Mouse (Mus musculus): ENCODE data around the gene Cd300lg. TPM values are rescaled to one million over a fixed set of nuclear protein-coding genes. Genes with fewer than 3 reads are reported as not detected.
A peak's percentile ranks its signal among the peaks of the same experiment; 100 is the strongest.

Gene Cd300lg
- polyA plus RNA-seq, 1 experiment from 2014 or later, result 0.64 TPM

DNA sequence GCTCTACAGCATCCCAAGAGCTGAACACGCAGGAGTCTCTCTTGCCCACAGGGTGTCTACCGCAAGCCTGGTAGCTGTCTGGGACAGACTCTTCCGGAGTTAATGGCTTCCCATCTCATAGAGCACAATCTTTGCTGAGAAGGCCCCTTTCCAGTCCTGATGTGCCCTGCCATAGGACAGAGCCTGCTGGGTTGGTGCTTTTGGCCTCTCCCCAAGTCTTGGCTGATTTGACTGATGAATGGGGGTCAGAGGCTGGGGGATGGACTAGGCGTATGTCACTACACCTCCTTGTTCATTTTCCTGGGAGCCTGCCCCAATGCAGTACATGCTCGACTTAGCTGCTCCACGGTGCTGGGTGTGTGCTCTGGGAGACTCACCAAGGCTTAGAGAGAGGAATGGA is 3.5 kb upstream of the Cd300lg start:
- Histone ChIP-seq H3K9me3 (replicated peaks) (no peaks in the 10 kb centered on the region), H3K4me3 (replicated peaks) (no peak overlapping the region), H3K36me3 (no peaks in the 10 kb centered on the region), H3K9ac (replicated peaks) (no peak overlapping the region), H3K4me2 (no peak overlapping the region), H3K27me3 (replicated peaks) (no peaks in the 10 kb centered on the region; the same call in 1 of the 2 replicates), H3K27ac (replicated peaks) (no peak overlapping the region), H3K4me1 (peaks cover 3% of the 10 kb centered on the region; the same call in 1 of the 2 replicates)
- no peak for ATAC-seq (ENCODE audit: low FRiP score)
- WGBS, result 66% methylated on average over 6 of the region's 6 CpGs

DNA sequence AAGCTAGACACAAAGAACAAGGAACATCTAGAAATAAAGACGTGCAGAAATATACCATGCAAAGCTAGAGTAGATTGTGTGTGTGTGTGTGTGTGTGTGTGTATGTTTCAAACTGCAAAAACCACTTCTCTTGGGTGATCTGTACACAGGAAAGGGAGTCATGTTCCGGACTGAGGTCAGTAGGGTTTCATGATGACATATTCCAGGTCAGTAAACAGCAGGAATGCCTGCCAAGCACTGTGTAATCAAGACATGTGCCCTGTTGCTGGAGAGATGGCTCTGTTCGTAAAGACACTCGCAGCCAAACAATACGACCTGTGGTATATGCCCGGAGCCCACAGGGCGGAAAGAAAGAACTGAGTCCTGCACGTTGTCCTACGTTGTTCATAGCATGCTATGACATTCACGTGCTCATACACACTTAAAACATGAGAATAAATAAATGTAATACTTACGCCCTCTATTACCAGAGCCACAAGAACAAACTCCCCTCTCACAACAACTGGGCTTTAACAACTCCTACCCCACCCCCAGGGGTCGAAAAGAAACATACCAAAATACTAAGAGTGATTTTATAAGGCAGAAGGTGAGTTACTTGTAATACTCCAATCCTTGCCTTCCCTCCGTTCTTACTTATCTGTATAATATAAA is 1.7 kb upstream of the Cd300lg start:
- no peak for ATAC-seq (ENCODE audit: low FRiP score)
- 48% methylated on average over 13 of the region's 13 CpGs for WGBS
- H3K4me2 ChIP-seq, result peak overlapping the region; percentile 22; the same call in 1 of the 2 replicates

DNA sequence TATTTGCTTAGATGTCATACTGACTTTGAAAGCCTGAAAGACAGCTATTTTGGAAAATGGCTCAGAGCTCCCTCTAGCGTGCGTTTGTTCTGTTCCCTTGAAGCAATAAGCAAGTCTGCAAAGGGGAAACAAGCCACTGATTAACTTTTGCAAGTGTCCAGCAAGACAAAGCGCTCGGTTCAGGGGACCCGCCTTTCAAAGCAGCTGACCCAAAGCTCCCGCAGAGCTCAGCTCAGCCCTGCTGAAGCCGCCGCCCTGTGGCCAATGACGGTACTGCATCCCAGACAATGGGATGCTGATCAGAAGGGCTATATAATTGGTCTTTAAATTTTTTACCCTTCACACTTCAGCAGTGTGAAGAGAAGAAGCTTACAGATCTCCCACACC is 1.2 kb upstream of the Cd300lg start:
- peaks cover under 1% of the 10 kb centered on the region; the same call in 1 of the 2 replicates for H3K4me1 ChIP-seq
- ATAC-seq (ENCODE audit: low FRiP score), result peak; percentile 63; the same call in 1 of the 2 replicates
- peak overlapping the region; percentile 22; the same call in 1 of the 2 replicates for H3K4me2 ChIP-seq
- no peaks in the 10 kb centered on the region; the same call in 1 of the 2 replicates for H3K27me3 ChIP-seq (replicated peaks)
- 0% methylated on average over 9 of the region's 9 CpGs for WGBS
- H3K4me3 ChIP-seq (replicated peaks), result no peak overlapping the region
- no peak overlapping the region for H3K9ac ChIP-seq (replicated peaks)
- no peaks in the 10 kb centered on the region for H3K36me3 ChIP-seq
- H3K27ac ChIP-seq (replicated peaks), result no peak overlapping the region
- H3K9me3 ChIP-seq (replicated peaks), result no peaks in the 10 kb centered on the region

More for the DNA sequence above, 1.7 kb upstream of the Cd300lg start:
- Histone ChIP-seq H3K4me3 (replicated peaks) (no peak overlapping the region), H3K27me3 (replicated peaks) (no peaks in the 10 kb centered on the region; the same call in 1 of the 2 replicates), H3K4me1 (peaks cover 3% of the 10 kb centered on the region; the same call in 1 of the 2 replicates), H3K27ac (replicated peaks) (no peak overlapping the region), H3K9me3 (replicated peaks) (no peaks in the 10 kb centered on the region), H3K36me3 (no peaks in the 10 kb centered on the region), H3K9ac (replicated peaks) (no peak overlapping the region)

DNA sequence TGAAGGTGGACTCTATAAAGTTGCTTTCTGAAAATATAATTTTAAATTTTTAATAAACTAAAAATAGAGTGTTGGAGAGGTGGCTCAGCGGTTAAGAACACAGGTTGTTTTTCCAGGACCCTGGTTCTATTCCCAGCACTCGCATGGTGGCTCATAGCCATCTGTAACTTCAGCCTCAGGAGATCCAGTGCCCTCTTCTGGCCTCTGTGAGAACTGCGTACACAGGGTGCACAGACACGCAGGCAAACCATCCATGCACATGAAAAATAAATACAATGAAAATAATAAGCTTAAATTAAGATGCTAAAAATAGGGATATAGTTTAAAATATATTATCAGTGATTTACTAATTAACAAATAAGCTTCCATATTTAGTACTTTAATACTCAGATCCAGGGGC is 663 bp upstream of the Cd300lg start:
- ATAC-seq (ENCODE audit: low FRiP score), result no peak
- no peak overlapping the region for H3K9ac ChIP-seq (replicated peaks)
- WGBS, result 73% methylated on average over 4 of the region's 4 CpGs

DNA sequence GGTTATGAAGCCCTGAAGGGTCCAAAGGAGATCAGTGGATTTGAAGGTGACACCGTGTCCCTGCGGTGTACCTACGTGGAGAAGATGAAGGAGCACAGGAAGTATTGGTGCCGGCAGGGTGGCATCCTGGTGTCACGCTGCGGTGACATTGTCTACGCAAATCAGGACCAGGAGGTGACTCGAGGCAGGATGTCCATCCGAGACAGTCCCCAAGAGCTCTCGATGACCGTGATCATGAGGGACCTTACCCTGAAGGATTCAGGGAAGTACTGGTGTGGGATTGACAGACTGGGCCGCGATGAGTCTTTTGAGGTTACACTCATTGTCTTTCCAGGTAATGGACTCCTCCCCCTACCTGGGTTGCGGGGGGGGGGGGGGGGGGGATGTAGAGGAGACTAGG is 1.7 kb downstream of the Cd300lg start:
- Histone ChIP-seq H3K9ac (replicated peaks) (no peak overlapping the region), H3K4me3 (replicated peaks) (no peak overlapping the region), H3K27ac (replicated peaks) (no peak overlapping the region), H3K9me3 (replicated peaks) (no peaks in the 10 kb centered on the region), H3K4me2 (no peak overlapping the region), H3K27me3 (replicated peaks) (no peaks in the 10 kb centered on the region; the same call in 1 of the 2 replicates), H3K4me1 (no peaks in the 10 kb centered on the region), H3K36me3 (no peaks in the 10 kb centered on the region)
- no peak for ATAC-seq (ENCODE audit: low FRiP score)
- WGBS, result 94% methylated on average over 13 of the region's 14 CpGs

More for the DNA sequence above, 663 bp upstream of the Cd300lg start:
- Histone ChIP-seq H3K4me1 (no peaks in the 10 kb centered on the region), H3K36me3 (no peaks in the 10 kb centered on the region), H3K9me3 (replicated peaks) (no peaks in the 10 kb centered on the region), H3K27ac (replicated peaks) (no peak overlapping the region), H3K4me3 (replicated peaks) (no peak overlapping the region), H3K4me2 (no peak overlapping the region), H3K27me3 (replicated peaks) (no peaks in the 10 kb centered on the region; the same call in 1 of the 2 replicates)

DNA sequence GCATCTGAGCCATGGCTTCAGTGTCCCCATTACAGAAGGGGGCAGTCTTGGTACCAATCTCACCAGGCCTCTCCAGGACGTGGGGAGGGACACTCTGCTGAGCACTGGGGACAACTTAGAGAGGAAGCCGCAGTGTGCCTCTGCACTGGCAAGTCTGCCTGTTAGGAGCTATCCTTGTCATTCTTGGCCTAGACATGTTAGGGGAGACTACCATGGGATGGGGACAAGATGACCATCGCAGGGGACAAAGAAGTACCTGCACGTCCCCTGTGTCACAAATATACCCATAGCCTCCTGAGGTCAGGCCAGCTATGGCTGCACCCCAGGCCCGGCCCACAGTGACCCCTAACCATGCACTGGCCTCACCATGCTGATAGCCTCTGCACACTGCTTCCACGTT is 2.1 kb downstream of the Cd300lg start:
- 82% methylated on average over 6 of the region's 6 CpGs for WGBS
- Histone ChIP-seq H3K9me3 (replicated peaks) (no peaks in the 10 kb centered on the region), H3K36me3 (no peaks in the 10 kb centered on the region), H3K27ac (replicated peaks) (no peak overlapping the region), H3K4me1 (no peaks in the 10 kb centered on the region), H3K4me2 (no peak overlapping the region), H3K4me3 (replicated peaks) (no peak overlapping the region), H3K9ac (replicated peaks) (no peak overlapping the region), H3K27me3 (replicated peaks) (no peaks in the 10 kb centered on the region; the same call in 1 of the 2 replicates)
- no peak for ATAC-seq (ENCODE audit: low FRiP score)

DNA sequence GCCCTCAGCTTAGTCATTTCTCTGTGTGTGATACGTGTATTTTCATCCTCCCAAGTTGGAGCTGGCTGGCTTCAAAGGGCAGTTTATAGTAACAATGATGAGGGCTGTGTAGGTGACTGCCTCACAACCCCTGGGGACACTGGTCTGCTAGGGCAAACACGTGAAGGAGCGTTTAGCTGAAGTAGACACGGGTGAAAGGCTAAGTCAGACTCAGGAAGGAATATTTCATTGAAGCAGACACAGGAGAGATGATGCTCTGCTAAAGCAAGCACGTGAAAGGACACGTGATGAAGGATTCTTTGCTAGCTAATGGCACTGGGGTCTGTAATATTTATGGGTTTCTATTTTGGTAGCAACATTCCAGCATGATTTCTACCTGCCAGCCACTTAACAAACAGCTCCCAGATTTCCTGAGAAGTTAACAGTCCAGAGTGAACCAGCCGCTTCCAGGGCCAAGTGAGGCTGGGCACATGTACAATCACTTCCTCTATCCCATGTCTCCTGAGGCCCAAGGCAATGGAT is 3.4 kb downstream of the Cd300lg start:
- H3K4me3 ChIP-seq (replicated peaks), result no peak overlapping the region
- H3K4me2 ChIP-seq, result no peak overlapping the region
- no peak overlapping the region for H3K27ac ChIP-seq (replicated peaks)
- 90% methylated on average over 7 of the region's 7 CpGs for WGBS
- no peaks in the 10 kb centered on the region for H3K4me1 ChIP-seq
- H3K27me3 ChIP-seq (replicated peaks), result no peaks in the 10 kb centered on the region; the same call in 1 of the 2 replicates
- H3K36me3 ChIP-seq, result no peaks in the 10 kb centered on the region
- no peak for ATAC-seq (ENCODE audit: low FRiP score)
- no peaks in the 10 kb centered on the region for H3K9me3 ChIP-seq (replicated peaks)
- no peak overlapping the region for H3K9ac ChIP-seq (replicated peaks)

DNA sequence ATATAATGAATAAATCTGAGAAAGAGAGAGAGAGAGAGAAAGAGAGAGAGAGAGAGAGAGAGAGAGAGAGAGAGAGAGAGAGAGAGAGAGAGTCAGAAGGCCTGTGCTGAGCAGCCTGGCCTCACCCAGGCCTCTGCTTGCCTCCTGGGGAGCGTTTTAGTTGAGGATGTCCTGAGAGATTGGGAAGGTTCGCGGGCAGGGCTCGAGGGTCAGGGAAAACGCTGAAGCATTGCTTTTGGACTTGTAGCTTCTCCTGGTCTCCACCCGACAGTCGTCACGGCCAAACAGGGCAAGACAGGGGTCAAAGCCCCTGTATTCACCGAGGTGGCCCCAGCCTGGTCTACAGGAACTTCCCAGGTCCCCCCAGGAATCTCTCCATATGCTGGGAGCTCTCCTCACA is 5.3 kb downstream of the Cd300lg start:
- no peak overlapping the region for H3K9ac ChIP-seq (replicated peaks)
- no peaks in the 10 kb centered on the region for H3K36me3 ChIP-seq
- ATAC-seq (ENCODE audit: low FRiP score), result no peak
- no peak overlapping the region for H3K4me2 ChIP-seq
- no peaks in the 10 kb centered on the region for H3K9me3 ChIP-seq (replicated peaks)
- no peak overlapping the region for H3K4me3 ChIP-seq (replicated peaks)
- no peak overlapping the region for H3K27ac ChIP-seq (replicated peaks)
- no peaks in the 10 kb centered on the region; the same call in 1 of the 2 replicates for H3K27me3 ChIP-seq (replicated peaks)
- WGBS, result 76% methylated on average over 9 of the region's 9 CpGs
- no peaks in the 10 kb centered on the region for H3K4me1 ChIP-seq

DNA sequence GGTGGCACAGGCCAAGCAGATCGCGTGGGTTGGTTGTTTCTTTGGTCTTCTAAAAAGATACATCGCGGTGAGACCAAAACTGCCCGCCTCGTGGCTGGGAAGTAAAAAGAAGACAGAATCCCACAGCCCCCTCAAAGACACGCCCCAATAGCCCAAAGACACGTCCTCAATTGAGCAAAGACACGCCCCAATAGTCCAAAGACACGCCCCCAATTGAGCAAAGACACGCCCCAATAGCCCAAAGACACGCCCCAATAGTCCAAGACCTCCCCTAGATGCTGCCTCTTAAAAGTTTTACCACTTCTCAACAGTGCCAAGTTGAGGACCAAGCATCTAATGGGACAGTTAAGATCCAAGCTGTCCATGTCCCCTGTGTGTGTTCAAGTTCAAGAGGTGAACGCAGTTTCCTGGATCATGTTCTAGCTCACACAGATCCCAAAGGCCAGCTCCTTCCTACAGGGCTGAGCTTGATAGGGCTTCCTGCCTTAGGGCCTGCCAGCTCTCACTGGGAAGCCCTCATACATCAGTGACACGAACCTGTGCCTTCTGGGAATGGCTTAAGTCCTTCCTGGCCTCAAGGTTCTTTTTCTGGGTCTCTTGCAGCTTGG is 8.7 kb downstream of the Cd300lg start:
- no peak overlapping the region for H3K4me3 ChIP-seq (replicated peaks)
- no peak overlapping the region for H3K27ac ChIP-seq (replicated peaks)
- ATAC-seq (ENCODE audit: low FRiP score), result no peak
- 53% methylated on average over 14 of the region's 14 CpGs for WGBS
- peaks cover 4% of the 10 kb centered on the region; the same call in 1 of the 2 replicates for H3K4me1 ChIP-seq
- no peaks in the 10 kb centered on the region for H3K9me3 ChIP-seq (replicated peaks)
- no peak overlapping the region for H3K4me2 ChIP-seq
- no peaks in the 10 kb centered on the region for H3K27me3 ChIP-seq (replicated peaks)
- H3K9ac ChIP-seq (replicated peaks), result no peak overlapping the region
- no peaks in the 10 kb centered on the region for H3K36me3 ChIP-seq

DNA sequence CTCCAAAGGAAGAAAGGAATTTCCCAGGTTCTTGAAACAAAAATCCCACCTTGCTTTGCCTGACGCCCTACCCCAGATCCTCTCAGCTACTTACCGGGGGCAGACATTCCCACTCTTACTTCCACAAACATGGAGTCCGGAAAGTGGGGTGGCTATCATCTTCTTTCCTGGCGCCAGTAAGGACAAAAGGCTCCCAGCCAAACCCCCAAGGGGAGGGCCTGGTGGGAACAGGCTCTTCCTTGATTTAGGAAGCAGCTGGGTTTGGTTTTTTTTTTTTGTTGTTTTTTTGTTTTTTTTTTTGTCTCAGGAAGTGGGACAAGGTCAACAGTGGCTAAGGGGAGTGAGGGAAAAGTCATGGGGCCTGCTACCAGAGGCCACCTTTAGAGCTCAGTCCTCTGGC is 10.2 kb downstream of the Cd300lg start:
- no peaks in the 10 kb centered on the region for H3K9me3 ChIP-seq (replicated peaks)
- H3K4me3 ChIP-seq (replicated peaks), result no peak overlapping the region
- ATAC-seq (ENCODE audit: low FRiP score), result no peak
- H3K9ac ChIP-seq (replicated peaks), result no peak overlapping the region
- no peak overlapping the region for H3K4me2 ChIP-seq
- no peak overlapping the region for H3K27ac ChIP-seq (replicated peaks)
- H3K27me3 ChIP-seq (replicated peaks), result no peaks in the 10 kb centered on the region
- peaks cover 4% of the 10 kb centered on the region; the same call in 1 of the 2 replicates for H3K4me1 ChIP-seq
- 69% methylated on average over 4 of the region's 4 CpGs for WGBS
- no peaks in the 10 kb centered on the region for H3K36me3 ChIP-seq

DNA sequence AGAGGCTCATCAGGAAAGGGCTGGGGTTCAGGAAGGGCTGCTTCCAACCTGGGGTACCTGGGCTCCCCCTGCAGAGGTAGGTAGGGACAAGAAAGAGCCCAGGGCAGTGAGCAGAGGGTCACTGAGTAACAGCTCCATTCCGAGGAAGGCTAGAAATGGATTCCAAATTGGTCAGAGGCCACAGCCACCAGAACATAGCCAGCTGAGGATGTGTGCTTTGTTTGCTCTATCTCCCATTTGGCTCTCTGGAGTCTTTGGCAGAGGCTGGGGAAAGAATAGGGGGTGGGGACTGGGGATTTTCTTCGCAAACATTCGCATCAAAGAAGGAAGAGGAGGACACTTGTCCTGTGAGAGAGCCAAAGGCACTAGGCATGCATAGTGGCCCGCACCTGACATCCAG is 10.6 kb downstream of the Cd300lg start:
- H3K36me3 ChIP-seq, result no peaks in the 10 kb centered on the region
- WGBS, result 50% methylated on average over 4 of the region's 4 CpGs
- H3K9ac ChIP-seq (replicated peaks), result no peak overlapping the region
- H3K27ac ChIP-seq (replicated peaks), result no peak overlapping the region
- H3K4me1 ChIP-seq, result peaks cover 4% of the 10 kb centered on the region; the same call in 1 of the 2 replicates
- no peak overlapping the region for H3K4me3 ChIP-seq (replicated peaks)
- H3K4me2 ChIP-seq, result no peak overlapping the region
- H3K9me3 ChIP-seq (replicated peaks), result no peaks in the 10 kb centered on the region
- ATAC-seq (ENCODE audit: low FRiP score), result no peak
- H3K27me3 ChIP-seq (replicated peaks), result no peaks in the 10 kb centered on the region

DNA sequence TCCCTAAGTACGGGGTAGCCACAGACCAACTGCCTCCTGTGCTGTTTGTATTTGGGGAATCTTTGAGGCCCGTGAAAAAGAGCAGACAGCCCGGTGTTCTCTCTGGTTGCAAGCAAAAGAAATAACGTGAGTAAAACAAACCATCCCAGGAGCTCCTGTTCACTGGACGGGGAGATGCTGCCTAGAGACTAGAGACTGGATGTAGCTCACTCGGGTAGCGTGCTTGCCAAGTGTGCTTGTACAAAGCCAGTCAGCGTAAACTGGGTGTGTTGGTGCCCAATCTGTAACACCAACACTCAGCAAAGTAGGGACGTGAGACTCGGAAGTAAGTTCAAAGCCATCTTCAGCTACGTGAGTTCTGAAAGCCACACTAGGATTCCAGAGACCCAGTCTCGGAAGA is 11.4 kb downstream of the Cd300lg start:
- Histone ChIP-seq H3K36me3 (peaks cover under 1% of the 10 kb centered on the region; the same call in 1 of the 2 replicates), H3K9me3 (replicated peaks) (no peaks in the 10 kb centered on the region), H3K4me3 (replicated peaks) (no peak overlapping the region), H3K4me2 (no peak overlapping the region), H3K4me1 (peaks cover 4% of the 10 kb centered on the region; the same call in 1 of the 2 replicates), H3K27ac (replicated peaks) (no peak overlapping the region), H3K9ac (replicated peaks) (no peak overlapping the region), H3K27me3 (replicated peaks) (no peaks in the 10 kb centered on the region)
- WGBS, result 81% methylated on average over 12 of the region's 12 CpGs
- ATAC-seq (ENCODE audit: low FRiP score), result no peak
